Mouse (Mus musculus) liver, embryonic 14.5 days (tissue): ENCODE results near the gene T. TPM values are rescaled to one million over a fixed set of nuclear protein-coding genes. Genes with fewer than 3 reads are reported as not detected.

Experiments used
- ATAC-seq: fragments of 200-750 bp; cut with Nextera tagmentation; 2 replicates; pipeline ENCODE4 v1.8.0; 2017; ENCODE audit warnings: moderate number of reproducible peaks, mild to moderate bottlenecking, moderate library complexity; ENCODE audit not compliant: insufficient read depth
- DNase-seq, 3 experiments: peaks; one replicate each; pipeline ENCODE4 v3.0.0-alpha.2; 2012 to 2013; ENCODE audit warnings: low read depth in 3 of 3, low spot score in 3 of 3
- H3K27ac ChIP-seq: fragments of 300-500 bp; sonication (generic); 2 replicates; pipeline ENCODE4 v1.5.1; 2014; ENCODE audit warnings: moderate library complexity, mild to moderate bottlenecking, control low read depth, inconsistent platforms
- H3K27me3 ChIP-seq: fragments of 300-500 bp; sonication (generic); 2 replicates; pipeline ENCODE4 v1.6.1; 2014; ENCODE audit warnings: mild to moderate bottlenecking, low read length, moderate library complexity; ENCODE audit not compliant: control insufficient read depth, insufficient read depth
- H3K36me3 ChIP-seq: fragments of 300-500 bp; sonication (generic); replicated peaks from 2 replicates; pipeline ENCODE4 v1.6.1; 2014; ENCODE audit warnings: low read depth; ENCODE audit not compliant: control insufficient read depth, insufficient read depth
- H3K4me1 ChIP-seq, 2 experiments: fragments of 200-500 bp in 1 of 2; fragments of 300-500 bp in 1 of 2; sonication (generic) in 1 of 2; replicated peaks; 2 replicates each; pipeline ENCODE4 v1.6.1; 2012 to 2014; ENCODE audit warnings: antibody characterized with exemption in 1 of 2, inconsistent platforms in 1 of 2, low read length in 1 of 2; ENCODE audit not compliant: control insufficient read depth in 2 of 2, insufficient read depth in 2 of 2
- H3K4me2 ChIP-seq: fragments of 300-500 bp; sonication (generic); 2 replicates; pipeline ENCODE4 v1.6.1; 2014; ENCODE audit warnings: low read depth, mild to moderate bottlenecking, control low read depth, moderate library complexity
- H3K4me3 ChIP-seq, 2 experiments: fragments of 200-500 bp in 1 of 2; fragments of 300-500 bp in 1 of 2; sonication (generic) in 1 of 2; 2 replicates each; pipeline ENCODE4 v1.5.1; 2012 to 2014; ENCODE audit warnings: low read depth in 2 of 2, low read length in 2 of 2, mild to moderate bottlenecking in 2 of 2, control low read depth in 1 of 2, inconsistent platforms in 1 of 2, moderate library complexity in 1 of 2; ENCODE audit not compliant: insufficient read depth in 1 of 2
- H3K9ac ChIP-seq: fragments of 300-500 bp; sonication (generic); replicated peaks from 2 replicates; pipeline ENCODE4 v1.6.1; 2014; ENCODE audit warnings: mild to moderate bottlenecking, control low read depth, moderate library complexity
- H3K9me3 ChIP-seq: fragments of 300-500 bp; sonication (generic); 2 replicates; pipeline ENCODE4 v1.6.1; 2016; ENCODE audit warnings: low read length, mixed read lengths; ENCODE audit not compliant: control insufficient read depth
- CTCF ChIP-seq: IDR thresholded peaks from 2 replicates; pipeline ENCODE4 v1.5.1; 2016; ENCODE audit warnings: antibody characterized with exemption, low read depth, control low read depth
- EP300 ChIP-seq: IDR thresholded peaks from 2 replicates; pipeline ENCODE4 v1.6.1; 2016; ENCODE audit warnings: antibody characterized with exemption, low read depth
- WGBS: fragments of 180-500 bp; shearing (Covaris S2); extraction: QIAGEN DNeasy Blood & Tissue Kit; methylation state at CpG from one replicate; pipeline ENCODE4 v1.1.7; 2014; ENCODE audit not compliant: insufficient replicate concordance; 5-methylcytosine and 5-hydroxymethylcytosine counted together
- polyA plus RNA-seq, 2 experiments: library from polyadenylated mRNA; depleted of rRNA in 1 of 2; stranded (reverse) in 1 of 2; unstranded in 1 of 2; fragments of >200 nt; fragmentation: Nextera tagmentation in 1 of 2; extraction: Ambion mirVana in 1 of 2; gene quantifications; 2 replicates each; pipeline versions ENCODE4 v1.2.1 to v1.2.3; 2012 to 2014

Gene T
- polyA plus RNA-seq, 2 experiments = 0.03 TPM; not detected in 1

DNA sequence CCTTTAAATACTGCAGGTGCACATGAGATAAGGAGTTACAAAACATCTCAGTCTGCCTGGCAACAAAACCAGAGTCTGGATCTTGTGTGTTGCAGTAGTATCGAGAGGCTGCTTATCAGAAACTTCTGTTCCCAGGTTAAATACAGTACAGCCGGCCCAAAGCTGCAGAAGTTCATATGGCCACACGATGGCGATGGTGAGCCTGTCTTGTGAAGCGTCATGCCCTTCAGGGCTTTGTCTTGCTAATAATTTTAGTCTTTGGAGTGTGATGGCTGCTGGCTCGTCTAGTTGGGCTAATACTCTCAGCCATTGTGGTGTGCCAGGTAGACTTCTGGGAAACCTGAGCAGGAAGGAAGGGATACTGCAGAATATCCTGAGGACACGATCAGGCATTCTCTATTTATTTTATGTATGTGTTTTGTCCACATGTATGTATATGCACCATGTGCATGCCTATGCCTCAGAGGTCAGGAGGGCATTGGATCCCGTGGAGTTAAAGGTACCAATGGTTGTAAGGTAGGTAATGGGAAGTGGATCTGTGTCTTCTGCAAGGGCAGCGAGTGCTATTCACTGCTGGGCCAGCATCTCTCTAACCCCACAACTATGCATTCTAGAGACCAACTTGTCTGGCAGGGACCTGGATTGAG is 29.4 kb downstream of the T start:
- DNase-seq (peak; percentile 4 to 38 (median 17)), ATAC-seq (no peak)
- no peaks in the 10 kb centered on the region for H3K9me3 ChIP-seq
- H3K4me1 ChIP-seq = no peaks in the 10 kb centered on the region
- H3K9ac ChIP-seq = no peak overlapping the region
- H3K27me3 ChIP-seq = no peaks in the 10 kb centered on the region
- no peaks in the 10 kb centered on the region for H3K36me3 ChIP-seq
- H3K27ac ChIP-seq = no peak overlapping the region
- no peak overlapping the region for H3K4me2 ChIP-seq
- TF ChIP-seq CTCF = peak; percentile 84
- no peak for TF ChIP-seq EP300
- 17% methylated on average over 9 of the region's 9 CpGs for WGBS
- no peak overlapping the region for H3K4me3 ChIP-seq

DNA sequence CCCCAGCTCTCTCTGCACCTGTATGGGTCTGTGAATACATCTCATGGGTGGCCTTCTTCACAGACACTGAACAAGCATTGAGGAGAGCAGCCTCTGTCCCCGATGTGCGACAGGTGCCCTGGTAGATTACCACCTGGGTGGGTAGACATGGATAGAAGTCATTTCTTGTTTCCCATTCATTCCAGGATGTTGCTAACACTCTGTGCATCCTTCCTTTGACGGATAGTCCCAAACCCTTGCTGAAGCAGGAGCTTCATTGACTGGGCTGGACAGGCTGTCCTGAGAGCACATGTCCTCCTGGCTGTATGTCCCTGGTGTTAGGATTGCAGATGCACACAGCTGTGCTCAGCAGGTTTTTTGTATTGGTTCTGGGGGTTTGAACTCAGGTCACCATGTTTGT is 33.5 kb downstream of the T start:
- Histone ChIP-seq H3K36me3 (no peaks in the 10 kb centered on the region), H3K9me3 (no peaks in the 10 kb centered on the region), H3K4me1 (no peaks in the 10 kb centered on the region), H3K9ac (no peak overlapping the region), H3K27ac (no peak overlapping the region), H3K4me2 (no peak overlapping the region), H3K27me3 (no peaks in the 10 kb centered on the region), H3K4me3 (no peak overlapping the region)
- no peak for ATAC-seq
- no peak for DNase-seq
- TF ChIP-seq CTCF (no peak), EP300 (no peak)
- WGBS = 61% methylated on average over 3 of the region's 3 CpGs

DNA sequence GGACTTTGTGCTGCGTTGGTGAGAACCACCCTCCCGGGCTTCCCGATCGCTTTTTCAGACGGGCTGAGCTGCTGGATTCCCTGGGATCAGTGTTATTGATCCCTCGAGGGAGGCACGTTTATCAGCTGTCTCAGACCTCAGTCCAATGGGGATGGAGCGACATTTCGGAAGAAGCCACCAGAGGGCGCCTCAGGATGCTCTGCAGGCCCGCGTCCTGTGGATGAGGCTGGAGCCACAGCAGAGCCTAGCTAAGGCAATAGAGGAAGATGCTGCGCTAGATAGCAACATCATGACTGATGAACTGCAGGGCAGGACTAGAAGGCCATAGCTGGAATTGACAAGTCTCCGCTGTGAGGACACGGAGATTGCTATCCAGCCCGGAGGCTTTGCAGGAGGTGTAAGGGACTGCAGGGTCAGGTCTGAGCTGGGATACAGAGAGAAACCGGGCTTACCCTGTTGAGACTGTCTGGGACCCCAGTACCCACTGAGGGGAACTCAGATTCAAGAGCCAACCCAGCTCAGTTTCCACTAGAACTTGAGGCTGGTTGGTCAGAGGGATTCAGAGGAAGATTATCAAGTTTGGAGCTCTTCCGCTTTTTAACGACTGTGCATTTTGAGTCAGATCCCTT is 34.6 kb downstream of the T start:
- Histone ChIP-seq H3K27me3 (no peaks in the 10 kb centered on the region), H3K4me3 (no peak overlapping the region), H3K4me2 (no peak overlapping the region), H3K36me3 (no peaks in the 10 kb centered on the region), H3K27ac (no peak overlapping the region), H3K4me1 (no peaks in the 10 kb centered on the region), H3K9me3 (no peaks in the 10 kb centered on the region), H3K9ac (no peak overlapping the region)
- DNase-seq (peak in 2 of 3 experiments; percentile 6 to 9), ATAC-seq (no peak; the same call in 1 of the 2 replicates)
- TF ChIP-seq EP300 (no peak), CTCF (peak; percentile 88)
- WGBS = 16% methylated on average over 19 of the region's 19 CpGs

- WGBS = 39% methylated on average over 3 of the region's 3 CpGs
- H3K9me3 ChIP-seq = no peaks in the 10 kb centered on the region
Observed at GRCm38 (mm10) chr17:8478554-8478953, 44.3 kb downstream of the T start.

DNA sequence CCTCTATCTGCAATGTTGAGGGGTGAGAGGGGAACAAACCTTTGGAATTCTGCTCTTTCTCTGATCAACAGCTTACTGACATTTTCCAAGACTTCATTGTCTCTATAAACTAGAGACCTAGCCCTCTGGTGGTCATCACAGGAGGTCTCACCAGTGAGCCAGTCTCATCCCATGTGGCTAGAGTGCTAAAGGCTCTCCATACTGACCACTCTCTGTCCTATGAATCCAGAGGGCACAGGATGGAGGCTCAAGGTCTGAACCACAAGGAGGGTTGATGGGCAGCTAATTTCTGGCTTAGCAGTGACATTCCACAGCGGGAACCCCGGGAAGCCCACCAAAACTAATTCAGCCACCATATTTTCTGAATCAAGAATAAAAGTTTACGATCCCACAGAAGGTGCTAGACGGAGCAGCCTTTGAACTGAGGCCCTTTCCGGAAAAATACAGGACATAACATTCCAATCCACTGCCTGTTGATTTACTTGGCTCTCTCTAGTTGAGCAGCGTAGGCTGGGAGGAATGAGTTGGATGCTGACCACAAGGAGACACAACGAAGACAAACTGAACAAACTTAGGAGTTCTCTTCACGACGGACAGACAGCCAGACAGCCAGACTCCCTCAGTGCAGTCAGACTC is 45.4 kb downstream of the T start:
- Histone ChIP-seq H3K36me3 (no peaks in the 10 kb centered on the region), H3K4me3 (no peak overlapping the region), H3K9me3 (no peaks in the 10 kb centered on the region), H3K4me2 (no peak overlapping the region), H3K9ac (no peak overlapping the region), H3K27me3 (no peaks in the 10 kb centered on the region), H3K27ac (no peak overlapping the region), H3K4me1 (no peaks in the 10 kb centered on the region)
- no peak for ATAC-seq
- no peak for DNase-seq
- TF ChIP-seq CTCF (no peak), EP300 (no peak)
- 65% methylated on average over 9 of the region's 9 CpGs for WGBS

More at GRCm38 (mm10) chr17:8478554-8478953, 44.3 kb downstream of the T start:
- ATAC-seq (no peak), DNase-seq (no peak)
- H3K27ac ChIP-seq = no peak overlapping the region
- H3K4me2 ChIP-seq = no peak overlapping the region
- no peak for TF ChIP-seq EP300
- TF ChIP-seq CTCF = no peak
- no peaks in the 10 kb centered on the region for H3K4me1 ChIP-seq
- H3K9ac ChIP-seq = no peak overlapping the region
- H3K4me3 ChIP-seq = no peak overlapping the region
- H3K27me3 ChIP-seq = no peaks in the 10 kb centered on the region
- H3K36me3 ChIP-seq = no peaks in the 10 kb centered on the region
